Mouse (Mus musculus) midbrain, embryonic 10.5 days (tissue): ENCODE results near the gene Wipf3. TPM values are rescaled to one million over a fixed set of nuclear protein-coding genes. Genes with fewer than 3 reads are reported as not detected.

Source experiments
- DNase-seq: peaks from one replicate; pipeline ENCODE4 v3.0.0-alpha.2; 2017; ENCODE audit warnings: low spot score
- H3K27ac ChIP-seq: fragments of 300-500 bp; sonication (generic); replicated peaks from 2 replicates; pipeline ENCODE4 v1.5.1; 2016; ENCODE audit warnings: mild to moderate bottlenecking
- H3K27me3 ChIP-seq: fragments of 300-500 bp; sonication (generic); 2 replicates; pipeline ENCODE4 v1.6.1; 2016; ENCODE audit warnings: low read depth, mild to moderate bottlenecking; ENCODE audit not compliant: poor library complexity, severe bottlenecking
- H3K36me3 ChIP-seq: fragments of 300-500 bp; sonication (generic); 2 replicates; pipeline ENCODE4 v1.6.1; 2016; ENCODE audit warnings: mild to moderate bottlenecking, moderate library complexity
- H3K4me1 ChIP-seq: fragments of 300-500 bp; sonication (generic); 2 replicates; pipeline ENCODE4 v1.6.1; 2016
- H3K4me3 ChIP-seq: fragments of 300-500 bp; sonication (generic); 2 replicates; pipeline ENCODE4 v1.5.1; 2016; ENCODE audit warnings: mild to moderate bottlenecking, moderate library complexity
- H3K9me3 ChIP-seq: fragments of 300-500 bp; sonication (generic); replicated peaks from 2 replicates; pipeline ENCODE4 v1.6.1; 2016; ENCODE audit warnings: mild to moderate bottlenecking
- WGBS: fragments of 180-500 bp; shearing (Covaris S2); methylation state at CpG from one replicate; pipeline ENCODE4 v1.1.7; 2016; 5-methylcytosine and 5-hydroxymethylcytosine counted together
- polyA plus RNA-seq: library from polyadenylated mRNA; unstranded; fragments of >200 nt; fragmentation: Nextera tagmentation; extraction: Ambion mirVana; gene quantifications from 2 replicates; pipeline ENCODE4 v1.2.1, GENCODE M21; 2016

Gene Wipf3
- polyA plus RNA-seq, 1 experiment from 2014 or later: 0.30 TPM

DNA sequence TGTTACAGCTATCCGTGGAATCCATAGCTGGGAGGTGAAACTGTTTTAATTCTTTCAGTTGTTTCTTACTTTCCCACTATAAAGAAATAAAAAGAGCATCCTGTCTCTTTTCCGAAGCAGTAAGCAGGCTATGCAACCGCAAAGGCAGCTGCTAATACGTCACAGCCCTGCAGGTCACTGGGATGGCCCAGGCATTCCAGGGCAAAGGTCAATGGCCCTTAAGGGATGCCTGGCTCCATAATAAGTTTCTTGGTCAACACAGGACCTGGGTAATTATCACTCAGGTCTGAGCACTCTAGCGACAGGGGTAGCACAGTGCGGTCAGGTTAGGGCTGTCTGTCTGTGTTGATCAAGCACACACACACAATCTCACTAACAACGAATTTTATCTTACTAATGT, 61.7 kb downstream of the Wipf3 start:
- WGBS: 71% methylated on average over 7 of the region's 7 CpGs

GRCm38 (mm10) chr6:54494097-54494496, 64.7 kb downstream of the Wipf3 start:
- Histone ChIP-seq H3K4me3 (no peak overlapping the region), H3K9me3 (no peaks in the 10 kb centered on the region), H3K4me1 (peaks cover 26% of the 10 kb centered on the region), H3K27me3 (no peaks in the 10 kb centered on the region), H3K27ac (peak overlapping the region; percentile 46), H3K36me3 (no peaks in the 10 kb centered on the region)
- DNase-seq: no peak

More for the DNA sequence above, 61.7 kb downstream of the Wipf3 start:
- Histone ChIP-seq H3K27ac (no peak overlapping the region), H3K9me3 (no peaks in the 10 kb centered on the region), H3K27me3 (peaks cover 13% of the 10 kb centered on the region), H3K4me3 (no peak overlapping the region), H3K36me3 (no peaks in the 10 kb centered on the region), H3K4me1 (peaks cover 19% of the 10 kb centered on the region)
- DNase-seq: no peak

DNA sequence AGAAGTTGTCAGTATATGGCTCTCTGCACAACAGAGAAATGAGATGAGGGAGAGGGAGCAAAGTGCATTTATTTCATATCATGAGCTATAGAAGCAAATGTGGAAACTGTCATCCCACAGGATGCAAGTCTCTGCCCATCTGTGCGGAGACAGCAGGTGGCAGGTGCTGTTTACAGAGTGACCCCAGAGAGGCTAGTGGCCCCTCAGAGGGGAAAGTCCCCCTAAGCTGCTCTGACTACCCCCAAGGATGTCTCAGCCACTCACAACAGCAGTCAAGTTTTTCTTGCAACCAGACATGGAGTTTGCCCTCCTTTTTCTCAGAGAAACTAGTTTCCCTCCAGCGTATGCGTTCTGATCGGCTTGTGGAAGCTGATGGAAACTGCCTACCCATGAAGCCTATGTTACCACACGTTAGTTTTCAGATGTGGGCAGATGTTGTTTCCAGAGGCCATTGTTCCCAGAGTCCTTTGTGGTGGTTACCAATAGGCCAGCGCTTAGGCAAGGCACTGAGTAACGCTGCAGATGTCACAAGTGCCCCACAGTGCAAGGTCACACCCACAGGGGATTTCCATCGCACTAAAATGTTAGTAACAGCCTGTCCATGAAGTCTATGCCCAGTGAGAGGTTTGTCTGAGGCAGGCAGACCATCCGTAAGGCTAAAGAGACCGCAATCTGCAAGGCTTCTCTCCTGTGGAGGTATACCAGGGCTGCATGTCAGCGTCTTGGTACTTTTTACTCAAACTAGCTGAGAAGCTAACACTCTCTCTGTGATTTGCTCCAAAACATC, 65.4 kb downstream of the Wipf3 start:
- Histone ChIP-seq H3K36me3 (no peaks in the 10 kb centered on the region), H3K27me3 (no peaks in the 10 kb centered on the region), H3K27ac (peak overlapping the region; percentile 46), H3K4me1 (peaks cover 26% of the 10 kb centered on the region), H3K4me3 (no peak overlapping the region), H3K9me3 (no peaks in the 10 kb centered on the region)
- WGBS: 69% methylated on average over 11 of the region's 11 CpGs
- no peak for DNase-seq

DNA sequence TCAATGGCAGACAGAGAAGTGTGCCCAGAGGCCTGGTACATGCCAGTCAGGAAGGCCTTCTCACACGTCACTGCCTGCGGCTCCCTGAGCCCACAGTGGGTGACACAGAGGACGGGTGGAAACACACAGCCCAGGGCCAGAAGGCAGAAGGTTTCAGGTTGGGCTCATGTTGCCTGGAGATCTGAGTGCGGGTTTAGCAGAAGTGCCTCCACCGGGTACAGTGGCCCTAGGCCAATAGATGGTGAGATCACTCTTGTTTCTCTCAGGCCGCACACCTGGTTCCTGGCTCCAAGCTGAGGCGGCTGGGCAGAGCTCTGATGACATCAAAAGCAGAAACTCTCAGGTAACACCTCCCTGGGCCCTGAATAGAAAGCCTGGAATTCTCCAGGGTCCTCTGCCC, 66.8 kb downstream of the Wipf3 start:
- WGBS: 90% methylated on average over 7 of the region's 7 CpGs
- Histone ChIP-seq H3K27ac (no peak overlapping the region), H3K4me3 (no peak overlapping the region), H3K27me3 (no peaks in the 10 kb centered on the region), H3K4me1 (peaks cover 26% of the 10 kb centered on the region), H3K9me3 (no peaks in the 10 kb centered on the region; the same call in 1 of the 2 replicates), H3K36me3 (peaks cover 9% of the 10 kb centered on the region; the same call in 1 of the 2 replicates)
- no peak for DNase-seq

GRCm38 (mm10) chr6:54502661-54503115, 73.3 kb downstream of the Wipf3 start:
- H3K36me3 ChIP-seq: peaks cover 16% of the 10 kb centered on the region; the same call in 1 of the 2 replicates
- H3K9me3 ChIP-seq: no peaks in the 10 kb centered on the region; the same call in 1 of the 2 replicates
- no peaks in the 10 kb centered on the region for H3K27me3 ChIP-seq
- no peak overlapping the region for H3K4me3 ChIP-seq
- WGBS: 89% methylated on average over 6 of the region's 6 CpGs
- DNase-seq: no peak
- H3K4me1 ChIP-seq: peaks cover 6% of the 10 kb centered on the region
- H3K27ac ChIP-seq: no peak overlapping the region

GRCm38 (mm10) chr6:54506318-54506717, 76.9 kb downstream of the Wipf3 start:
- Histone ChIP-seq H3K27ac (no peak overlapping the region), H3K9me3 (no peaks in the 10 kb centered on the region), H3K4me1 (peaks cover 29% of the 10 kb centered on the region), H3K4me3 (no peak overlapping the region), H3K27me3 (no peaks in the 10 kb centered on the region), H3K36me3 (peaks cover 29% of the 10 kb centered on the region)
- DNase-seq: no peak
- 90% methylated on average over 11 of the region's 11 CpGs for WGBS

GRCm38 (mm10) chr6:54507002-54507401, 77.6 kb downstream of the Wipf3 start:
- no peaks in the 10 kb centered on the region for H3K9me3 ChIP-seq
- H3K36me3 ChIP-seq: peaks cover 32% of the 10 kb centered on the region
- no peaks in the 10 kb centered on the region for H3K27me3 ChIP-seq
- peak overlapping the region; percentile 78; the same call in 1 of the 2 replicates for H3K27ac ChIP-seq
- peak; percentile 52 for DNase-seq
- H3K4me1 ChIP-seq: peaks cover 32% of the 10 kb centered on the region
- WGBS: 46% methylated on average over 8 of the region's 8 CpGs
- H3K4me3 ChIP-seq: no peak overlapping the region

DNA sequence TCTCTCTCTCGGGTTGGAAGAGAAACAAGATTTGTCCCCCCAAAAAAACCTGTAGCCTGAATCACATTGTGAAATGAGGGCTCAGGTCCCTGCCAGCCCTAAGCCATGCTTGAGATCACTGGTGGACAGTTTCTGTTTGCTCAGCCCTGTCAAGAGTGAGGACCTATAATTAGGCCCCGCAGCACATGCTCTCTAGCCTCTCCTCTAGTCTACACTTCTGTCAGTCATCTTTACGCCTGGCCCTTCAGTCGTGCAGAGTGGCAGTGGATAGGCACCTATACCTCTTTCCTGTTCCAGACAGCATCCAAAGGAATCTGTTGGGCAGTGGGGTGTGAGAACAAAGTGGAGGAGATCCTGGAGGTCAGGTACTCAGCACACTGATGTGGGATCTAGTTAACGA, 78.4 kb downstream of the Wipf3 start:
- Histone ChIP-seq H3K27me3 (no peaks in the 10 kb centered on the region), H3K27ac (peak overlapping the region; percentile 78), H3K4me1 (peaks cover 33% of the 10 kb centered on the region), H3K36me3 (peaks cover 32% of the 10 kb centered on the region), H3K4me3 (no peak overlapping the region), H3K9me3 (no peaks in the 10 kb centered on the region)
- no peak for DNase-seq
- WGBS: 77% methylated on average over 5 of the region's 5 CpGs

DNA sequence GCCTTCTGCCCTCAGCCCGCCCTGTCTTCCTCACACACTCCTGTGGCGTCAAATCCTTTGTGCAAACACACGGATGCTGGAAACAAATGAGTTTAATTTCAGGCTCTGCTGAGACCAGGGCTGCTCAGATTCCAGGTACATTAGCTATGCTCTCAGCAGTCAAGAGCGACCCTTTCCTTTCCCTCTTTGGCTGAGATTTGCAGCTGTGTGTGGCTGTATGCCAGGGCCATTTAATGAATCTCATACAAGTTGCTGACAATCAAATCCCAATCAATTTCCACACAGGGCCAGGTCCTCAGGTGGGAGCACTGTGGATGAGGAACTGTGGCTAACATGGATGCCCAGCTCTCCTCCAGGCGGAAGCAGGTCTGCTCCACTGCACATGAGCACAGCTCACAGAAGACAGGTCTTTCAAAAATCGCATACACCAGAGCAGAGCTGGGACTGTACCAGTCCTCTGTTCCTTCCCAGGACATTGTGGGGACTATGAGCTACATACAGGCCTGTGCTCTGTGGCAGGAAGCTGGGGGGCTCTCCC, 78.9 kb downstream of the Wipf3 start:
- Histone ChIP-seq H3K27ac (peak overlapping the region; percentile 78), H3K4me1 (peaks cover 33% of the 10 kb centered on the region), H3K9me3 (no peaks in the 10 kb centered on the region), H3K4me3 (no peak overlapping the region), H3K36me3 (peaks cover 35% of the 10 kb centered on the region), H3K27me3 (no peaks in the 10 kb centered on the region)
- DNase-seq: no peak
- 48% methylated on average over 6 of the region's 6 CpGs for WGBS

- Histone ChIP-seq H3K4me1 (peaks cover 33% of the 10 kb centered on the region), H3K9me3 (no peaks in the 10 kb centered on the region), H3K27me3 (no peaks in the 10 kb centered on the region), H3K4me3 (no peak overlapping the region), H3K27ac (peak overlapping the region; percentile 78), H3K36me3 (peaks cover 42% of the 10 kb centered on the region)
- DNase-seq: no peak
- 93% methylated on average over 13 of the region's 13 CpGs for WGBS
Measured at GRCm38 (mm10) chr6:54509264-54509663, 79.9 kb downstream of the Wipf3 start.

DNA sequence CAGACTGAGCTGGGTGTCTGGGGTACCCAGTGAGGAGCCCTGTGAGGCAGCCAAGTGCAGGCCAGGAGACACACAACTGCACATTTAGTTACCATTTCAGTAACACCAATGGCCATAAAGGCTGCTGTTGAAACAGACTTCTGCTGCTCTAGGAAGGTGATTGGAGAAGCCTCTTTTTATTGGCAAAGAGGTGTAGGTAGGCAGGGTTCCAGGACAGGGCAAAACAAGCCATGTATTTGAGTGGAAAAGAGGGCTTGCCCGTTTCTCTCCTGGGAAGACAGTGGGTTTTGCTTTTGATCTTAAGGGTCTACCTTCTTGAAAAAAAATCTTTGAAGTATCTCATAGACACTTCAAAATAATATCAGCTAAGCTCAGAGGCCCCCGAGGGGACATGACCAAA, 82.9 kb downstream of the Wipf3 start:
- no peaks in the 10 kb centered on the region for H3K9me3 ChIP-seq
- H3K36me3 ChIP-seq: peaks cover 60% of the 10 kb centered on the region
- 81% methylated on average over 2 of the region's 2 CpGs for WGBS
- no peaks in the 10 kb centered on the region for H3K27me3 ChIP-seq
- peaks cover 31% of the 10 kb centered on the region for H3K4me1 ChIP-seq
- DNase-seq: no peak
- H3K27ac ChIP-seq: 0 out of 2 replicates have a peak overlapping the region, but pooled peaks have one; percentile 7
- H3K4me3 ChIP-seq: no peak overlapping the region

DNA sequence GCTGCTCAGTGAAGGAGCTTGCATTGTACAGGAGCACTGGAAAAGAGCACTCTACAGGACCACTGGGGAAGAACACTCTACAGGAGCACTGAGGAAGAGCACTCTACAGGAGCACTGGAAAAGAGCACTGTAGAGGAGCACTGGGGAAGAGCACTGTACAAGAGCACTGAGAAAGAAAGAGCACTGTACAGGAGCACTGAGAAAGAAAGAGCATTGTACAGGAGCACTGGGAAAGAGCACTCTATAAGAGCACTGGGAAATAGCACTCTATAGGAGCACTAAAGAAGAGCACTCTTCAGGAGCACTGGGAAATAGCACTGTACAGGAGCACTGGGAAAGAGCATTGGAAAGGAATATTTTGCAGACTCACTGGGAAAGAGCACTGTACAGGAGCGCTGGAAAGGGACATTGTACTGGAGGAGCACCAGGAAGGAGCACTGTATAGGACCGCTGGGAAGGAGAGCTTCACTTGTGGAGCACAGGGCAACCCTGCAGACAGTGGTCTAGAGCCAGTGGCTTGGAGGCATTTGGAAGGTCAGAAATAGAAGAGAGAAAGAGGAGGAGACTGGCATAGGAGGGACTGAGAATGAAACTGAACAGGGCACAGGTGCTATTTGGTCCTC, 87.2 kb downstream of the Wipf3 start:
- H3K36me3 ChIP-seq: peaks cover 72% of the 10 kb centered on the region
- DNase-seq: no peak
- WGBS: 90% methylated on average over 2 of the region's 2 CpGs
- peaks cover 4% of the 10 kb centered on the region; the same call in 1 of the 2 replicates for H3K4me1 ChIP-seq
- no peak overlapping the region for H3K27ac ChIP-seq
- H3K9me3 ChIP-seq: no peaks in the 10 kb centered on the region
- H3K4me3 ChIP-seq: no peak overlapping the region
- 0 out of 2 replicates have a peak, but pooled peaks cover 7% of the 10 kb centered on the region for H3K27me3 ChIP-seq

- peaks cover 76% of the 10 kb centered on the region for H3K36me3 ChIP-seq
- H3K9me3 ChIP-seq: no peaks in the 10 kb centered on the region
- no peak for DNase-seq
- no peak overlapping the region for H3K4me3 ChIP-seq
- 0 out of 2 replicates have a peak, but pooled peaks cover 7% of the 10 kb centered on the region for H3K27me3 ChIP-seq
- 70% methylated on average over 5 of the region's 5 CpGs for WGBS
- no peaks in the 10 kb centered on the region for H3K4me1 ChIP-seq
- no peak overlapping the region for H3K27ac ChIP-seq
Measured at GRCm38 (mm10) chr6:54518758-54519157, 89.4 kb downstream of the Wipf3 start.
